Mouse (Mus musculus): ENCODE measurements around the gene Fen1.
"Not testable (repeated sequence)": the region's sequence is repeated elsewhere in the genome, so short reads cannot be mapped to it uniquely, and the experiment has no call there.

Gene Fen1

GRCm38 (mm10) chr19:10176941-10177372 is 27.0 kb downstream of the Fen1 start:
- DNase-seq (ENCODE audit: low spot score), result no peak

GRCm38 (mm10) chr19:10176477-10176876 is 27.5 kb downstream of the Fen1 start:
- no peak for DNase-seq (ENCODE audit: low spot score)

- no peak for DNase-seq (ENCODE audit: low spot score)
These were observed 29.0 kb downstream of the Fen1 start for GRCm38 (mm10) chr19:10174956-10175355.

- DNase-seq (ENCODE audit: low spot score), result no peak
These were observed 30.0 kb downstream of the Fen1 start for GRCm38 (mm10) chr19:10173844-10174539.

GRCm38 (mm10) chr19:10173116-10173718 is 30.8 kb downstream of the Fen1 start:
- no peak for DNase-seq (ENCODE audit: low spot score)

GRCm38 (mm10) chr19:10171846-10172245 is 32.1 kb downstream of the Fen1 start:
- DNase-seq (ENCODE audit: low spot score), result no peak

GRCm38 (mm10) chr19:10171359-10171758 is 32.6 kb downstream of the Fen1 start:
- no peak for DNase-seq (ENCODE audit: low spot score)

- DNase-seq (ENCODE audit: low spot score), result no peak
These were observed 33.5 kb downstream of the Fen1 start for GRCm38 (mm10) chr19:10170466-10170865.

- not testable (repeated sequence) for DNase-seq (ENCODE audit: low spot score)
These were observed 34.2 kb downstream of the Fen1 start for GRCm38 (mm10) chr19:10169692-10170330.

GRCm38 (mm10) chr19:10169179-10169578 is 34.8 kb downstream of the Fen1 start:
- no peak for DNase-seq (ENCODE audit: low spot score)

- DNase-seq (ENCODE audit: low spot score), result no peak
These were observed 35.5 kb downstream of the Fen1 start for GRCm38 (mm10) chr19:10168441-10168840.

- DNase-seq (ENCODE audit: low spot score), result no peak
These were observed 36.0 kb downstream of the Fen1 start for GRCm38 (mm10) chr19:10167951-10168350.

- no peak for DNase-seq (ENCODE audit: low spot score)
These were observed 36.9 kb downstream of the Fen1 start for GRCm38 (mm10) chr19:10167112-10167511.

GRCm38 (mm10) chr19:10165928-10166327 is 38.0 kb downstream of the Fen1 start:
- DNase-seq (ENCODE audit: low spot score), result not testable (repeated sequence)

- no peak for DNase-seq (ENCODE audit: low spot score)
These were observed 40.1 kb downstream of the Fen1 start for GRCm38 (mm10) chr19:10163896-10164295.

- DNase-seq (ENCODE audit: low spot score), result no peak
These were observed 46.2 kb downstream of the Fen1 start for GRCm38 (mm10) chr19:10157725-10158124.

- DNase-seq (ENCODE audit: low spot score), result no peak
These were observed 54.8 kb downstream of the Fen1 start for GRCm38 (mm10) chr19:10149189-10149588.

Data from urinary bladder, postnatal 25 days (tissue).